Mouse (Mus musculus) forebrain, embryonic 12.5 days (tissue): ENCODE data around the gene Tgm6. TPM values are rescaled to one million over a fixed set of nuclear protein-coding genes. Genes with fewer than 3 reads are reported as not detected.

Experiments
- ATAC-seq: fragments of 200-750 bp; cut with Nextera tagmentation; 2 replicates; pipeline ENCODE4 v1.8.0; 2017; ENCODE audit warnings: moderate TSS enrichment; ENCODE audit not compliant: low FRiP score
- H3K27ac ChIP-seq: fragments of 300-500 bp; sonication (generic); 2 replicates; pipeline ENCODE4 v1.5.1; 2016; ENCODE audit warnings: mild to moderate bottlenecking
- H3K27me3 ChIP-seq: fragments of 300-500 bp; sonication (generic); 2 replicates; pipeline ENCODE4 v1.6.1; 2016; ENCODE audit warnings: mild to moderate bottlenecking
- H3K36me3 ChIP-seq: fragments of 300-500 bp; sonication (generic); replicated peaks from 2 replicates; pipeline ENCODE4 v1.6.1; 2016; ENCODE audit warnings: mild to moderate bottlenecking
- H3K4me1 ChIP-seq: fragments of 300-500 bp; sonication (generic); 2 replicates; pipeline ENCODE4 v1.6.1; 2016
- H3K4me2 ChIP-seq: fragments of 300-500 bp; sonication (generic); 2 replicates; pipeline ENCODE4 v1.6.1; 2016; ENCODE audit warnings: mild to moderate bottlenecking, moderate library complexity
- H3K4me3 ChIP-seq: fragments of 300-500 bp; sonication (generic); replicated peaks from 2 replicates; pipeline ENCODE4 v1.5.1; 2016; ENCODE audit warnings: mild to moderate bottlenecking
- H3K9ac ChIP-seq: fragments of 300-500 bp; sonication (generic); 2 replicates; pipeline ENCODE4 v1.6.1; 2016; ENCODE audit warnings: mild to moderate bottlenecking
- H3K9me3 ChIP-seq: fragments of 300-500 bp; sonication (generic); 2 replicates; pipeline ENCODE4 v1.6.1; 2016
- WGBS: fragments of 180-500 bp; shearing (Covaris S2); methylation state at CpG from one replicate; pipeline ENCODE4 v1.1.7; 2016; 5-methylcytosine and 5-hydroxymethylcytosine counted together
- polyA plus RNA-seq: library from polyadenylated mRNA; unstranded; fragments of >200 nt; fragmentation: Nextera tagmentation; extraction: Ambion mirVana; gene quantifications from 2 replicates; pipeline ENCODE4 v1.2.1, GENCODE M21; 2016

Gene Tgm6
- polyA plus RNA-seq, 1 experiment from 2014 or later = 0.06 TPM

DNA sequence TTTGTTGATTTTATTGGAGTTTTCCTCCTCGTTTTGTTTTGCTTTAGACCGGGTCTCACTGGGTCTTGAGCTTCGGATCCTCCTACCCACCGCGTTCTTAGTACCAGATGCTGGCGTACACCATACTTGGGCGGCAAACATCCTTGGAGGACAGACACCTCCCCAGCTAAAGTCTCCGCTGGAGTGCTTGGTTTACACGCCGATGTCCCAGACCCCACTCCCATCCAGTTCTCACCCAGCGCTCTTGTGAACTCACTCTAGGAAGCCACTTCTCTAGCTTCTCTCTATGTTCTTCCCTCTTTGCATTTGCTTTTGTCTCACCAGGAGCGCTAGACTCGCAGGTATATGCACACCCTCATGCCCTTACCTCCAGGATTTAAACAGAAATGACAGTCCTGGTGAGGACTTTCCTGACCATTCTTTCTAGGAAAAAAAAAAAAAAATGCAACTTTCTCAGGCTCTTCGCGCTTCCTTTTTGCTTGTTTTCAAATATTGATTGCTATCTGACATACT lies 67.3 kb downstream of the Tgm6 start:
- 2% methylated on average over 15 of the region's 15 CpGs for WGBS
- peak overlapping the region; percentile 75 for H3K4me2 ChIP-seq

DNA sequence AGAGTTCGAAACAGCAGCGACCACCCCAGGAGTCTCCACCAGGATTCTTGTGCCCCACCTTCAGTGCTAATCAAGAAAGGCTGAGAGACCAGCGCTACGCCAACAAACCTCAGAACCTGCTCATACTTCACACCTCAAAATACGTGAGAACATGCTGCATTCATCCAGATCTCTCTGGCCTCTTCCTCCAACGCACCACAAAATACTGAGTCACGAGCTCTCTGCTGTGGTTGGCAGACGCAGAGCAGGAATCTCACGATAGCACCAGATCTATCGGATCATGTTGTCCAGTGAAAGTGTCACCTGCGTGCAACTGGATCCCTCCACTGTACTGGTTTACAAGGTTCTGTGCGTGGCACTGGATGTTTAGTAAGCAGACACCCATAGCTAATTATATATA lies 76.2 kb downstream of the Tgm6 start:
- Histone ChIP-seq H3K27me3 (no peaks in the 10 kb centered on the region), H3K27ac (no peak overlapping the region), H3K9ac (no peak overlapping the region), H3K4me2 (no peak overlapping the region), H3K36me3 (no peaks in the 10 kb centered on the region), H3K4me1 (no peaks in the 10 kb centered on the region), H3K4me3 (no peak overlapping the region), H3K9me3 (no peaks in the 10 kb centered on the region)
- ATAC-seq = no peak
- WGBS = 89% methylated on average over 12 of the region's 12 CpGs

More for the DNA sequence above, 67.3 kb downstream of the Tgm6 start:
- ATAC-seq = peak; percentile 79
- H3K27ac ChIP-seq = peak overlapping the region; percentile 93
- peak overlapping the region; percentile 96 for H3K4me3 ChIP-seq
- H3K36me3 ChIP-seq = peaks cover 24% of the 10 kb centered on the region
- 0 out of 2 replicates have a peak, but pooled peaks cover 7% of the 10 kb centered on the region for H3K27me3 ChIP-seq
- H3K9ac ChIP-seq = peak overlapping the region; percentile 98
- peaks cover 23% of the 10 kb centered on the region for H3K4me1 ChIP-seq
- H3K9me3 ChIP-seq = no peaks in the 10 kb centered on the region

DNA sequence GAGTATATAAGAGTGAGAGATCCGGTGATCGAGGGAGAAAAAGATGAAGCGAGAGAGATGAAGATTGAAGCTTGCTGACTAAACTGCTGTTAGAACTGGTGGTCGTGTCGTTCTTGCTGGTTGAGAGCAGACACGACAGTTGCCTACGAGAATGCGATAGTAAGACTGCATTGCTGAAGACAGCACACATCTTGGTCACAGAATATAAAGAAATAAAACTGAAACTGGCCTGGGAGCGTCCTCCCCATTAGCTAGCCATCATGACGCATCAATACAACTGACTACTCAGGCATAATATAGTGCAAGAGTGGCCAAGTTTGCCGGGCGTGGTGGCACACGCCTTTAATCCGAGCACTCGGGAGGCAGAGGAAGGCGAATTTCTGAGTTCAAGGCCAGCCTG lies 82.7 kb downstream of the Tgm6 start, which contains the start of gene Tmc2:
Tmc2 (plus strand) TSS at position 301 of the 400 bp plus-strand sequence.
- Histone ChIP-seq H3K9ac (no peak within 1 kb of the TSS), H3K27ac (no peak within 1 kb of the TSS), H3K27me3 (no peaks in the 10 kb centered on the region), H3K9me3 (0 out of 2 replicates have a peak, but pooled peaks cover 7% of the 10 kb centered on the region), H3K36me3 (no peaks in the 10 kb centered on the region), H3K4me3 (no peak within 1 kb of the TSS), H3K4me2 (no peak within 1 kb of the TSS), H3K4me1 (no peaks in the 10 kb centered on the region)
- 97% methylated on average over 16 of the region's 16 CpGs for WGBS
- no peak for ATAC-seq

DNA sequence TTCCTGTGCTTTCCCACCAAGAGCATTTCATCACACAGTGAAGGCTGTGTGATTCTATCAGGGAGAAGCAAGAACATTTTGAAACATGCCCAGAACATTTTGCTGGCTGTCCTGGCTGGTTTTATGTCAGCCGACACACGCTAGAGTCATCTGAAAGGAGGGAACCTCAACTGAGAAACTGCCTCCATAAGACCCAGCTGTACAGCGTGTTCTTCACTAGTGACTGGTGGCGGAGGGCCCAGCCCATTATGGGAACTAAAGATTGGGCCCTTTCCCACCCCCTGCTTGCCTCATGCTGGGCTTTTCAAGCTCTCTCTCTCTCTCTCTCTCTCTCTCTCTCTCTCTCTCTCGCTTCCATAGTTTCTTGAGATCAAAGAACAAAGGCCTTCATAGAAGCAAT lies 88.7 kb downstream of the Tgm6 start:
- Histone ChIP-seq H3K36me3 (no peaks in the 10 kb centered on the region), H3K27me3 (no peaks in the 10 kb centered on the region), H3K4me2 (no peak overlapping the region), H3K9me3 (0 out of 2 replicates have a peak, but pooled peaks cover 7% of the 10 kb centered on the region), H3K4me1 (no peaks in the 10 kb centered on the region), H3K27ac (no peak overlapping the region), H3K9ac (no peak overlapping the region), H3K4me3 (no peak overlapping the region)
- no peak for ATAC-seq
- 52% methylated on average over 5 of the region's 5 CpGs for WGBS

Other genes with a start within 250 kb of the Tgm6 start
- gene Tgm3, start 100.1 kb upstream of the Tgm6 start, polyA plus RNA-seq = not detected in 2 replicates
- 577 and 590 TPM in 2 replicates for gene Snrpb, start 67.0 kb downstream of the Tgm6 start, polyA plus RNA-seq
- gene Tmc2, start 82.8 kb downstream of the Tgm6 start, polyA plus RNA-seq = not detected in 2 replicates
- gene Nop56, start 162.0 kb downstream of the Tgm6 start, polyA plus RNA-seq = 366 and 374 TPM in 2 replicates
- 130 TPM in 2 replicates for gene Idh3b, start 172.1 kb downstream of the Tgm6 start, polyA plus RNA-seq
- 2.7 and 2.9 TPM in 2 replicates for gene Ebf4, start 182.8 kb downstream of the Tgm6 start, polyA plus RNA-seq